Mouse (Mus musculus): ENCODE measurements around the gene Esyt2.

Esyt2 gene

DNA sequence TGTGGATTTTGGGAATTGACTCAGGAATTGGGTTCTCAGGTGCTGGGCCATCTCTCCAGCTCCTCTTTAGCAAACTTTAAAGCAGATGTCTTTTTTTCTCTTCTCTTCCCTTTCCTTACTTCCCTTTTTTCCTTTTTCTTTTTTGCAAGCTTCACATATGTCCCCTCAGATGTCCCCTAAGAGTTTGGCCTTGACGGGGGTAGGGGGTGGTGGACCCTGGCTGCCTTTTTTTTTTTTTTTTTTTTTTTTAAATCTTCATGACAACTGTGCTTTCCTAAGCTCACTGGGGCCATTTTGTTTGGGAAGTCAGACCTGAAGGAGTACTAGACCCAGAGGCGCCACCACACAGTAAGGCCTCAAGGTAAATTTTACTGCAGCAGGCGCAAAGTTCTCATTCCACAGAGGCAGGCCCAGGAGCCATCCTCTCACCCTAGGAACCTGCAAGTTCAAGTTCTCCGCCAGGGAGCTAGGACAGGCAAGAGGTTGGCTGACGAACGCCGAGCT, 795 bp upstream of the Esyt2 start:
- DNase-seq (ENCODE audit: low spot score) = no peak

DNA sequence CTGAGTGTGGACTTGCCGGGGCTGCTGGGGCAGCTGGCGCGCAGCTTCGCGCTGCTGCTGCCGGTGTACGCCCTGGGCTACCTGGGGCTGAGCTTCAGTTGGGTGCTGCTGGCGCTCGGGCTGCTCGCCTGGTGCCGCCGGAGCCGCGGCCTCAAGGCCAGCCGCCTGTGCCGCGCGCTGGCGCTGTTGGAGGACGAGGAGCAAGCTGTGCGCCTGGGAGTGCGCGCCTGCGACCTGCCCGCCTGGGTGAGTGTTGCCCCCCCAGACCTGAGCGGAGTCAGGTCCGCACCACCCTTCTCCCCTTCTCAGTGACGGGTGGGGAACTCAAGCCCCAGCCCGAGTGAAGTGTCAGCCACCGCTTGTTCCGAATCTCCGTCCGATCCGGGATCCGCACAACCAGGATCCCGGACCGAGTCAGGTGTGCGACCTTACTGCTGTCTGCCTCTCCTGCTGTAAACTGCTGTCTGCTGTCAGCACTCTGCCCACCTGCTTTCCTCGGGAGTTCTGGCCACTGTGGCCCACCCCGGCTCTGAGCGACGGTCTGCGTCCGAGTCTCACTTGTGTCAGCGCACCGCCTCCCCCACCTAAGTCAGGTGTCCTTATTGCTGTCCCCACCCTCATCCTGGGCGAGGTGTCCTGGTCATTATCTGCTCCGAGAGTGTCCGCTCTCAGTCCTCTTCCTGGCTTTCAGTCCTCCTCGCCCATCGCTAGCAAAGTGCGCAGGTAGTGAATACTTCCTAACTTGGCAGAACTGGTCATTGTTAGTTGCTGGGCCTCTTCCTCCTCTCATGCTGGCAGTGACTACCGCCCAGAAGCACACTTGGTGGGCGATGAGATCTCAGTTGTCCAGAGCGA, 658 bp downstream of the Esyt2 start:
- DNase-seq (ENCODE audit: low spot score) = no peak

DNA sequence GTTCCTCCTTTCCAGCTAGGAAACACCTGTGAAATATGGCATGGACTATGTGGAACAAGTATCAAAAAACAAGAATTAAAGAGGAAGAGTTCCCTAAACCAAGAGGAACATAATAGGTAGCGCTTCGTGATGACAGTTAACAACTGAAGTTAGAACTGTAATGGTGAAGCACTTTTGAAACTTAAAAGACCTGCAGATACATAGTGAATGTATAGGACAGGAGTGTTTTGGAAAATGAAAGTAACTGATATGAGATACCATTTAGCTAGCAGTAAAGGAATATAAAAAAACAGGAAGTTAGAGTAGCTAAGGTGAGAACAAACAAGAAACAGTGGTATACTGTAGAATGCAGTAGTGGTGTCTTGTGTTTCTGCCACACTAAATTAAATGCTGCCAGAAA, 1.9 kb downstream of the Esyt2 start:
- DNase-seq (ENCODE audit: low spot score) = no peak

DNA sequence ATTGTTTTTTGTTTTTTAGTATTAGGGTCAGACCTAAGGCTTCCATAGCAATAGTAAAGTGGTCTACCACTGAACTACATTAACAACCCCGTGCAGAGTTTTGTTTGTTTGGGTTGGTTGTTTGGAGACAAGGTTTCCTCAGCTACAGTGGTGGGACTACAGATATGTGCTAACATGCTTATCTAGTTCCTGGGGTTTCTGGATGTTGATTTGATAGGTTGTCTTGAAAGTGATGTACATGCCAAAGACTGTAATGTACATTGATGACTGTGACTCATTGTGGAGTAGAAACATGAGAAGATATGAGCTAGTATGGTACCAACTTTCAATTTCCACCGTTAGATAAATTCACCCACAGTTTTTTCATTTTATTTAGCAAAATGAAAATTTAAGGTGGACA, 2.5 kb downstream of the Esyt2 start:
- DNase-seq (ENCODE audit: low spot score) = no peak

DNA sequence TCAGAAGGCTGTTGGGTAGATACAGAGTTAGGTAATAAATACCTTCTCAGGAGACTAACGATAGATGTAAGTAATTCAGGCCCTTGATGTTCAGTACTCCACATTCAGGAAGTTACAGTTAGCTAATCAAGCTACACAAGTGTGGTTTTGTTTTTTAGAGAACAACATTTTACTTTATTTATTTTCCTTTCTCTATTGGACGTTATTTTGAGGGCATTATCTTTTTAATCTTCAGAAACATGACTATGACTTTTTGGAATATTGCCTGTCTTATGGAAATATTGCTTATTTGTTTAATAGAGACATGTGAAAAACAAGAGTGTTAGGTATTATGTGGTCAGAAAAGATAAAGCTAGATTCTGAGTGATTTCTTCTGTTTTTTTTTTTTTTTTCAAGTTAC, 12.2 kb downstream of the Esyt2 start:
- DNase-seq (ENCODE audit: low spot score) = no peak

DNA sequence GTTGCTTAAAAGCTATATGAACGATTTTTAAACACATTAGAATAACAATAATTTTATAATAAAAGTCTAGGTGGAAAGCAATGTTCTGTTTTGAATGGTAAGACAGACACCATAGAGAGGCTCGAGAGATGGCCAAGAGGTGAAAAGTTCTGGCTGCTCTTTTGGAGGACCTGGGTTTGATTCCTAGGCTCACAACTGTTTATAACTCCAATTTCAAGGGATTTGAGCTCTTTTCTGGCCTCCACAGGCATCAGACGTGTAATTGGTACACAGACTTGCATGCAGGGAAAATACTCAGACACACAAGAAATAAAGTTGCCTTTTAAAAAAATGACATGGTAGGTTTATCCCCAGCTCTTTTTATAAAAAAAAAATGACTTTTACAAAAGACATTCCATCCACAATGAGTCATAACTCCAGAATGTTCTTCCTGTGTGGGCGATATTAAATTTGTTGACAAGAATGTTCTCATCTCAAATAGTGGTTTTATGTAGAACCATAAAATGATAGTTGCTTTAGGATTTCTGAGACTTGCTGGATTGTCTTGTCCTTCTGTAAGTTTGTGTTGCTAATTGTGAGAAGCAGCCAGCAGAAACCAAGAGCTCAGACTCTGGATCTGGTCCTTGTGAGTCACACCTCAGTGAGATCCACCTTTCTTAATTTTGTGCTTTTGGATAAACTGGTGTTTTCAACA, 12.8 kb downstream of the Esyt2 start:
- no peak for DNase-seq (ENCODE audit: low spot score)

DNA sequence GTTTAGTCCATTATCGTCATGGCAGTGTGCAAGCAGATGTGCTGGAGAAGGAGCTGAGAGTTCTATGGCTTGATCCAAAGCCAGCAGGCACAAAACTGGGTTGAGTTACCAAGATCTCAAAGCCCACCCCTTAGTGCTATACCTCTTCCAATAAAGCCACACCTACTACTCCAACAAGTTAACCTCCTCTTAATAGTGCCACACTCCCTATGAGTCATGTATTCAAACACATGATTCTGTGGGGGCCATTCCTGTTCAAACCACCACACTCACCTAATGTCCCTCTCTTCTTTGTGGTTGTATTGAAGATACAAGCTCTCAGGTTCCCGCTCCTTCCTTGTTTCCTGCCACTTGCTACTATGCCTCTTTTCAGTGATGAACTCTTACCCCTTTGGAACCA, 18.9 kb downstream of the Esyt2 start:
- no peak for DNase-seq (ENCODE audit: low spot score)

DNA sequence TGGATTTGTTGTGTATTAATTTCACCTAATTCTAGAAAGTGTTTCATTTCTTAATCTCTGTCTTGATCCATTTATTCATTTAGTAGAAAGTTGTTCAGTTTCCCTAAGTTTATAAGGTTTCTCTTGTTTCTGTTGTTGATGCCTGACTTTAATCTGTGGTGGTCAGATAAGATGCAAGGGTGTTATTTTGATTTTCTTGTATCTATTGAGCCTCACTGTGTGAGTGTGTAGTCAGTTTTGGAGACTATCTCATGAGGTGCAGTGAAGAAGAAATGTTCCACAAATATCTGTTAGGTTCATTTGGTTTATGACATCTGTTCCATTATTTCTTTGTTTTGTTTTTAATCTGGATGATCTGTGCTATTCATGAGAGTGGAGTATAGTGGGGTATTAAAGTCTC, 21.2 kb downstream of the Esyt2 start:
- no peak for DNase-seq (ENCODE audit: low spot score)

DNA sequence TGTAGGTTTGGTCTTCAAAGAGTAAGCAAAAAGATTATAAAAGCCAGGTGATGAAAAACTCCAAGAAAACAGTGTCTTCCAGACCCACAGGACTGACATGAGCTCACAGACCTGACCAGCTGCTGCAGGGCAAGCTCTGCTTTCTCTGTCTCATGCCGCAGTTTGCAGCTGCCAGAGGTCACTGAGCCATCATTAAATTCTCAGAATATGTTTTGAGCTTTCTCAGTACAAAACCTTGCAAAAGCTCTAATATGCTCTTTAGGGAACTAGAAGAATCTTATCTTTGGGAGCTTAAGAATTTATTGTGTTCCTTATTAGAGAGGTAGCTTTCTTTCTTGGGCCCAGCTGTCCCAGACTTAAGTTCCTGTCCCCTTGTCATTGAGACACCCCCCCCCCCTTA, 25.0 kb downstream of the Esyt2 start:
- no peak for DNase-seq (ENCODE audit: low spot score)

DNA sequence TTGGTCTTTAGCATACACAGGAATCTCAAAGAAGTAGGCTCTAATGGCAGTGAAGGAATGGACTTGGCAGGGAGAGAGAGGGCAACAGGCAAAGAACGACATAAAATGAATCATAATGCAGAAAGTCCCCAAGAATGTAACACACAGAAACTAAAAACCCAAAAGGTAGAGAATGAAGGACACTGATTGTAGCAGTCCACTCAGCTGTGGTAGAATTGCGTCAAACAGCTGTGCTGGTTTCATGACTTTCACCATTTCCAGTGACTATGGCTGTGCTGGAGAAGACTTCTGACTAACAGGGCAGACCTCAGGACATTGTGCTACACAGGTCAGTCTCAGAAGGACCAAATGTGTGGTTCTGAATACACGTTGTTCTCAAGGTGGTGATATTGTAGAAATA, 26.9 kb downstream of the Esyt2 start:
- no peak for DNase-seq (ENCODE audit: low spot score)

DNA sequence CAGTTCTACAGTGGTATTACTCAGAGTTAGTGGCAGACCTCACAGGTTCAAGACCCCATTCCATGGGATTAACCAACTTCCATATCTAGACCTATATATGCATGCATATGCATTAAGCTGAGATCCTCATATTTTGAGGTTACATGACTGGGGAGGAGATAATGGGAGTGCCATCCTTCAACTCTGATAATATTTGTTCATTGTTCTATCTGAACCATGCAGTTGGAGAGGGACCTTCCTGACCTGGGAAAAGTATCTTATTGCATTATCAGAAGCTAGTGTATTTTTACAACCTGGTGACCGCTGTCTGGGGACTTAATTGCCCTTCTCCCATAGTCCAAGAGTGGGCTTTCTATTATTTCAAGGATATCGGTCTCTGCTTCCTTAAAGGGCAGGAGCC, 27.6 kb downstream of the Esyt2 start:
- DNase-seq (ENCODE audit: low spot score) = no peak

DNA sequence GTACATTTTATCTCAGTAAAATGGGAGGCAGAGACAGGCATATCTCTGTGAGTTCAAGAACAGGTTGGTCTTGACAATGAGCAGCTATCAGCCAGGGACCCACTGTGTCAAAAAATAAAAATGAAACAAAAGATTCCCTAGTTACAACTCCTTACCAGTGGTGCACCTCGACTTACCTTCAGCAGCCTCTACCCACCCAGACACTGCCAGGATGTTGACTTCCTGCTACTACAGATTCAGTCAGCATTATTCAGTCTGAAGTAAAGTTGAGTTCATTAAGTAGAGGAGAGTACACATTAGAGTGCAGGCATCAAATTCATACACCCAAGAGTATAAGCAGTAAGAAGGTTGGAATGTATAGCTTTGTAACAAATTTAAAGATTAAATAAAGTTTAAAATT, 32.8 kb downstream of the Esyt2 start:
- no peak for DNase-seq (ENCODE audit: low spot score)

DNA sequence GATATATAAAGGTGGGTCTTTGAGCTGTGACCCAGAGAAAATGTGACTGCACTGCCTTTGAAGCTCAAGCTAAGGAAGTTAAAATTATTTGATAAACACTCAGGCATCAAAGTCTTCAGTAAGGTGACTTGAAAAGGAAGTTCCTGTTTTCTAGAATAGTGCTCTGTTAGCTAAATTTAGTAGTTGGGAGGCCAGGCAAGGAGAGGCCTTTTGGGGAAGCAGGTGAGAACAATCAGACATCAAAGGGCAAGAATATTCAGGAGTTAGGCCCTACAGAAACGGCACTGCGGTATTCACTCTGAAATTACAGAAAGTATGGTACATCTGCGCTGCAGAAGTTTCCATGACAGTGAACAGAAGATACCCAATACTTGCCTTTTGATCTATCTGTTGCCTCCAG, 34.5 kb downstream of the Esyt2 start:
- DNase-seq (ENCODE audit: low spot score) = no peak

DNA sequence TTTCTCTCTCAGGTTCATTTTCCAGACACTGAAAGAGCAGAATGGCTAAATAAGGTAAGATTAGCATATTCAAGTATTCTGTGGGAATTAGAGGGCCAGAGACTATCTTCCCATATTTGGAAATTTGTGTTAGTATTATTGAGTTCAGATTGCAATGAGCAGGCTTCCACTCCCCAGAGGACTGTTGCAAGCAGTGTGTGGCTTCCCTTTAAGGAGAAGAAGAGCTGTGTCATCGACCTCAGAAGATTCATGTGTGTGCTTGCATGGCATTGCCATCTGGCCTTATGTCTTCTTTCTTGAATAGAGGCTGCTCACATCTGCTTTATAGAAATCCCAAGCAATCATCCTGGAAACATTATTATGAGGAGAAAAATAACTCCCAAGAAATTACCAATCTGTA, 36.8 kb downstream of the Esyt2 start:
- no peak for DNase-seq (ENCODE audit: low spot score)

DNA sequence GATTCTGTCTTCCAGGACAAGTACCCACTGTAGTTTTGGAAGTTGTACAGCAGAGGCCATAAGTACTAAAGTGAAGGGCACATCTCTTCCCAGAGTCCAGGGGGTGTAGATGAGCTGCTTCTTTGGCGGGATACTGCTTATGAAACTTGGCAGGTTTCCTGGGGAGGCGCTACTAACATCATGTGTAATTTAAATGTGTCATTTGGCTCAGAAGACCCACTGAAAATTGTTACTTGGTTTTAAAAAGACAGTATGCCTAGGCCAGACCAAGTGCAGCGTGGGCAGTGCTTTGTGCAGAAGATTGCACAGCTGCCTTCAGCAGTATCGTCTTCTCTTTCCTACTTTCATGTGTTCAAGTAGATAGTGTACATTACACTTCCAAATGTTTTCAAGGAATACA, 44.5 kb downstream of the Esyt2 start:
- DNase-seq (ENCODE audit: low spot score) = no peak

DNA sequence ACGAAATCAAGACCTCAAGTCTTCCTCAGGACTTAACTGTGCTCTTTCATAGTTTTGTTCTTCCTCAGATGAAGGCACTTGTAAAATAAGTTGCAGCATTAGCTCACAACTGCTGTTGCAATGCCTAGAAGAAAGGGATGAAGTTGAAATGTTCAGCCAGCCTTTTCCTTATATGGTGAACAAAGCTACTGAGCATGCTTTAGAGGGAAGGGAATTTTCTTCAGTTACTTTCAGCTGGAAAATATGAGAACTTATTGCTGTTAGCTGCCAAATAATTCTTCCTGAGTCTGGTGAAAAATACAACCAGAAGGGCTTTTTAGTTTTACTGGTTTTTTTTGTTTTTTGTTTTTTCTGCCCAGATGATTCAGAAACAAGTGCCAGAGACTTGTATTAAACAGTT, 45.2 kb downstream of the Esyt2 start:
- DNase-seq (ENCODE audit: low spot score) = no peak

DNA sequence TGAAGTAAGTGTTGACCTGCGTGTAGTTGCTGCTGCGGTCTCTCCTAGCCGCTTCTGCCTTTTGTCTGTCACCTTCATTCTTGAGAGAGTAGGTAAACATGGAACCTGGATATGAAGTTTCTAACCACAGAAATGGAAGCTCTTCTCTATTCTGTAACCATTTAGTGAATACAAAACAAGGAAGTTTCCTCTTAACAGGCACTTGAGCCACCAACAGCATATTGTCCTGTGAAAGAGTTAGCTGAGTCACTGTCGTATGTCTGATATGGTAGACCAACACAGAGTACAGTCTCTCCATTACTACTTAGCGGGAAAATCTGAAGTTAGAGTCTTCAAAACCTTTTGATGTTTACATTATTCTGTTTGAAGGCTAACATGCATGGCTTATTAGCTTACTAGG, 53.3 kb downstream of the Esyt2 start:
- no peak for DNase-seq (ENCODE audit: low spot score)

DNA sequence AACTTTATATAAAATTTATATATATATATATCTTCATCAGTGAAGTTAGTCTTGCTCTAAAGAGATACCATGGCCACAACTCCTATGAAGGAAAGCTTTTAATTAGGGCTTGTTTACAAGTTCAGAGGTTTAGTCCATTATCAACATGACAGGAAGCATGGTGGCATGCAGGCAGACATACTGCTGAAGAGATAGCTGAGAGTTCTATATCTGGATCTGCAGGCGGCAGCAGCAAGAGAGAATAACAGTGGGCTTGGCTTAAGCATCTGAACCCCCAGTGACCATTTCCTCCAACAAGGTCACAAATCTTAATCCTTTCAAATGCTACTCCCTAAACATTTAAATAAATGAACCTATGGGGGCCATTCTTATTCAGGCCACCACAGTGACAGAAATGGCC, 59.2 kb downstream of the Esyt2 start:
- DNase-seq (ENCODE audit: low spot score) = no peak

DNA sequence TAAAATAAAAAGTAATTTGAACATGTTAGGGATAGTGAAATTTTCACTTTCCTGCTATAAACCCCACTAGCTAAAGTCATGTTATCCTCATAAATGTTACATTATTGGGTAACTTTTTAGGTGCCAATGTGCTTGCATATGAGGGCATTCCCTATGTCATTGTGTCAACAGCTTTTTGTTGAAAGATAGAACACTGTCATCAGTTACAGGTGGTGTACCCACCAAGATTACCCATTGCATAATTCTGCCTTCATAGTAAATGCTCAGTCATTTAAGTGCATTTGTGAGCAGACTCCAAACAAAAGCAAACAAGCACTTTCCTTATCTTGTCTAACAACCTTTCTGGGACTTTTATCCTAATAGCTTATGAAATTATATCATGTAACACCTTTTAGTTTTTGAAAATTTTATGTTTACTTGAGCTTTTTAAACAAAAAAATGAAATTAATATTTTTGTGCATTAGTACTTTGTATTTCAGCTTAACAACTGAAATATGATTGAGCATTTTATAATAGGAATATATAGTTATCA, 67.8 kb downstream of the Esyt2 start:
- no peak for DNase-seq (ENCODE audit: low spot score)

DNA sequence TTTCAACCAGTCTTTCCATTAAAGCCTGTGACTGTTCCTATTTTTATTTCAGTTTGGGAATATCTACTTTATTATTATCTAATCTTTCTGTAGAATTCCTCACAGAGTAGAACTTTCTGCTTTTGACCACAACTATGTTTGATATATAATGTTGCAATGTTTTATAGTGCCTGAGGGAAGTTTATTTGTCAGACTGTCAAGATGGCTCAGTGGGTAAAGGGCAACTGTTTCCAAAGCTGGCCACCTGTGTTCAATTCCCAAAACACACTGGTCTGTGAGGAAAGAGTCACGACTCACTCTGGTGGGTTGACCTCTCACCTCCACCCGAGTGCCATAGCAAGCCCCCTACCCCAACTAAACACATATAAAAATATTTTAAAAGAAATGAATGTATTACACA, 68.4 kb downstream of the Esyt2 start:
- no peak for DNase-seq (ENCODE audit: low spot score)

DNA sequence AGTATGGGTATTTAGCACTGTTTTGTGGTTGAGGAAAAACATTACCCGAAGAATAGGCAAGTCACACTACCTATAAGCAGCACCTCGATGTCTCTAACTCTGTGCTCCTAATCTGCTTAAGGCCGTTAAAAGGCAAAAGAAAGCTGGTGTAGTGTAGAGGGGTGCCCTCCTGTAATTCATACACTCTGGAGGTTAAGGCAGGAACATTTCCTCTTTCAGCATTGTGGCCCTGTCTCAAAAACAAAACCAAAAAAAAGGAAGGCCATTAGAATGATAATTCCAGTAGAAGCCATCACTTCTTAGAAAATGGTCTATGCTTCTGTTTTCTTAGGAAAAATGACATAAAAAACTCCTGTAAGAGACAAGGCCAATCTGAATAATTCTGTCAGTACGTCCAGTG, 70.0 kb downstream of the Esyt2 start:
- no peak for DNase-seq (ENCODE audit: low spot score)

DNA sequence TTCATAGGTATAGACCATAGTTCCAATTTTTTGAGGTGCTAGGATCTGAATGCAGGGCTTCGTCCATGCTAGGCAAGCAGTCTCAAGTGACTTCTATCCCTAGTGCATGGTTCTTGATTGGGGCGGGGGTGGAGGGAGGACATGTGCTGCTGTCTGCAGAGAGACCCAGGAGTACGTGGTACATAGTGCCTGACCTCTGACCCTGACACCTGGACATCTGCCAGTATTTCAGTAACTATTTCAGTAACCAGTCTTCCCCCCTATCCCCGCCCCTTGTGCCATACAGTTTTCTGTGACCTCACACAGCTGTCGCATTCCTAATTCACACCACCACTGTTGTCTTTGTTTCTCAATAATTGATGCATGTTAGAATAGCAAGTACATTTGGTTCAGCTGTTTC, 71.4 kb downstream of the Esyt2 start:
- no peak for DNase-seq (ENCODE audit: low spot score)

DNA sequence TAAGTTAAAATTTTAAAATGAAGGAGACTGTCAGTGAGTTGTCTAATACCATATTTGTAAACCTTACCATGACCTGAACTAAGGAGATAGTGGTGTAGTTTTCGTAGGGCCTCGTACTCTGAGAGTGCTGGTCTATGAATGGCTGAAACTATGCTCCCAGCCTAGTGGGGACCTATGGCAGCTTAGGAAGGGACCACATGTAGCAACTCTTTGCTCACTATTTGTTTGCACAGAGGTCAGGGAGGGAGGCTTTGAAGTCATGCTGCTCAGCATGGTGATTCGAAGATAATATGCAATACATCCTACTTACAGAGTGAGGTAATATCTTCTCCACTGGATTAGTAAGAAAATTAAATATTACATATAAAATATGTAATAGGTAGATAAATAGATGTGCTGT, 73.7 kb downstream of the Esyt2 start:
- no peak for DNase-seq (ENCODE audit: low spot score)

All from layer of hippocampus, adult 9-10 months (tissue).